Mouse (Mus musculus) adrenal gland, adult 18-20 months (tissue): ENCODE data around the gene Gucy2g. TPM values are rescaled to one million over a fixed set of nuclear protein-coding genes. Genes with fewer than 3 reads are reported as not detected.
"Not testable (repeated sequence)": the region's sequence is repeated elsewhere in the genome, so short reads cannot be mapped to it uniquely, and the experiment has no call there.

Experiments used
- DNase-seq, 2 experiments: peaks; one replicate each; pipeline ENCODE4 v3.0.0; 2021 to 2022; ENCODE audit warnings: low spot score in 2 of 2
- microRNA-seq, 2 experiments: library from miRNA; unstranded; fragments of <30 nt; microRNA quantifications; one replicate each; pipeline ENCODE4 v1.2.0; 2021; ENCODE audit warnings: borderline number of aligned reads in 2 of 2
- total RNA-seq, 2 experiments: library from RNA; stranded (reverse); gene quantifications; 1 replicate in 1 of 2; 2 replicates in 1 of 2; pipeline ENCODE4 v1.2.3; 2021

Gene Gucy2g
- total RNA-seq, 2 experiments from 2014 or later, result not detected

DNA sequence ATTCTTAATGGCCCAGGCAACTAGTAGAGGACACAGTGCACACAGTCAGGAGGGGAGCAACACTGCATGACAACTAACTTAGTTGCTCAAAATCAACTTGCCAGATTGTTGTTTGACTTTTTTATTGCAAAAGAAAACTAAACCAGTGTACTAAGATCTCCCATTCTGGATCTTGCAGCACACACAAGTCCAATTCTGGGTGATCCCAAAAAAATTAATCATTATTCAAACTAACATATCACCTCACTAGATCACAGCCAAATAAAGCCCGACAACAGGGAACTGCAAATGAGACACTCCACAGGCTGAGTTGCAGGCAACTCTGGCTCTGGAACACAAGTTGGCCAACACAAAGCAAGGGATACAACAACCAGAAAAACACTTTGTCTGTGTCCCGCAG is 74.3 kb downstream of the Gucy2g start:
- no peak for DNase-seq

DNA sequence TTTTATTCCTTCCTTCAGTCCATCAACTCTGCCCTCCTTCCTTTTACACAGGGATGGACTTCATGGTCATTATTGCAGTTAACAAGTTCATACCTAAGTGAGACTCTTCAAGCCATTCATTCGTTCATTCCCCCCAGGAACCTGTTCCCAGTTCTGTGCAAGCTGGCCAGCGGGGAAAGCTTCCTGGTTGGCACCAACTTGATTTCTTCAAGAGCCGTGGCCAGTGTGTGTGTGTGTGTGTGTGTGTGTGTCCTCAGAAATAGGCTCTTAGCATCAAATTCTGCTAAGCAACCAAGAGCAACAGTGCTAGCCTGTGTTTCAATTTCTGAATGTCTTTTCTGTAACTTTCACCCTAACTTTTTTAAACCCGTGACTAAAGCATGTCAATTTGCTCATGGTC is 75.1 kb downstream of the Gucy2g start:
- no peak for DNase-seq

DNA sequence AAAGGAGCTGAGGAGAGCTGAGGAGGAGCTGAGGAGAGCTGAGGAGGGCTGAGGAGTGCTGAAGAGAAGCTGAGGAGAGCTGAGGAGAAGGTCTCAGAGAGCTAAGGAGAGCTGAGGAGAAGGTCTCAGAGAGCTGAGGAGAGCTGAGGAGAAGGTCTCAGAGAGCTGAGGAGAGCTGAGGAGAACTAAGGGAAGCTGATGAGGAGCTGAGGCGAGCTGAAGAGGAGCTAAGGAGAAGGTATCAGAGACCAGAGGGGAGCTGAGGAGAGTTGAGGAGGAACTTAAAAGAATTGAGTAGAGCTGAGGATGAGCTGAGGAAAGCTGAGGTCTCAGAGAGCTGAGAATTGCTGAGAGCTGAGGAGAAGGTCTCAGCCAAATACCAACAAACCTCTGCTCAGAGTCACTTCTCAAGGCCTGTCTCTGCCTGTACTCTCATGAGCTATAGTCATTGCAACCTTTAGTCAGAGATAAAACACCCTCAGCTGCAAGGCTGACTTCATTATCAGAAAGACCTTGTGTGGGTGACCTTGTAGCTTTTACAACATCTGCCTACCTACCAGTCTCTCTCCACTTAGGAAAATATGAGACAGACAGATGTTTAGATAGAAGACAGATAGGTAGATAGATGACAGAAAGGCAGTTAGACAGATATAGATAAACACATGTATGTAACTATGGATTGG is 75.7 kb downstream of the Gucy2g start:
- no peak for DNase-seq

DNA sequence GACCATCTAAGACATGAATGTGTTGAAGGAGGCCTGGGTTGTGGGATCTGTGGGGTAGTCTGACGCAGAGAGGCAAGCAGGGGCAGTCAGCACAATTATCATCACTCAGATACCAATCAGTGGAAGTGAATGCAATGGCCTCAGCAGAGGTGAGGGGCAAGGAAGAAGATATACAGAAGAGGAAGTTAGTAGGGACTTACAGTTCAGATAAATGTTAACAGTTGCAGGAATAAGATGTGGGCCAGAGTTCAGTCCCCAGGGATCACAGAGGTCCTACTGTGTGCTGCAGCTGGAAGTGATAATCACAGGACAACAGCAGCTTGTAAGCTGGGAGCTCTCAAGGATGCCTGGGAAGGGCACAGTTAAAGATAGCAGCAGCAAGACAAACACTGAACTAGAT is 76.9 kb downstream of the Gucy2g start:
- no peak for DNase-seq

DNA sequence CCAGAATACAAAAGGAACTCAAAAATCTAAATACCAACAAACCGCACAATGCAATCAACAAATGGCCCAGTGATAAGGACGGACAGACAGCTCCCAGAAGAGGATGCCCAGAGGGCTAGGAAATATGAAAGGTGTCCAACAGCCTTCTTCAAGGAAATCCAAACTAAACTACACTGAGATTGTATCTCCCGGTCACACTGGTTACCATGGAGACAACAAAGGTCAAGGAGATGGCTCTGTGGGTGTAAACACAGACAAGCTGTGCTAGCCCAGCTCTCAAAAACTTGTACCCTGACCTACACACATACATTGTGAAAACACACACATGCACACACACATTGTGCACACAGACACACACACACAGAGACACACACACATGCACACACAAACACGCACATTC is 78.8 kb downstream of the Gucy2g start:
- DNase-seq, result no peak

DNA sequence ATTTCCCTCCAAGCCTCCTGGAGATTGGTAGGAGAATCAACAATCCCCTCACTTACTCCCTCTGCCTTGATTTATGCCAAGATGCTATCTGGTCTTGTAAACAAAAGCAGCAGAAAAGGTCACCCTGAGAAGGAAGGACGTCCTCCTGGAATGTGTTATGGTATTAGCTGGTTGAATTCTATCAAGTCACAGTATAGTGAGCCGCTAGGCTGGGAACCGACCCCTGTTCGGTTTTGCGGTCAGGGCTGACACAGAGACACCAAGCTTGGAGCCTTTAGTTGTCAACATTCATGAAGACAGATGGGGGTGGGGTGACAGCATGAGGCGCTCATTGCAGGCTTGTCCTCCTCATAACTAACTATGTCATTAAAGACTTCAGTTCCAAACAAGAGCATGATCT is 81.2 kb downstream of the Gucy2g start:
- no peak for DNase-seq

DNA sequence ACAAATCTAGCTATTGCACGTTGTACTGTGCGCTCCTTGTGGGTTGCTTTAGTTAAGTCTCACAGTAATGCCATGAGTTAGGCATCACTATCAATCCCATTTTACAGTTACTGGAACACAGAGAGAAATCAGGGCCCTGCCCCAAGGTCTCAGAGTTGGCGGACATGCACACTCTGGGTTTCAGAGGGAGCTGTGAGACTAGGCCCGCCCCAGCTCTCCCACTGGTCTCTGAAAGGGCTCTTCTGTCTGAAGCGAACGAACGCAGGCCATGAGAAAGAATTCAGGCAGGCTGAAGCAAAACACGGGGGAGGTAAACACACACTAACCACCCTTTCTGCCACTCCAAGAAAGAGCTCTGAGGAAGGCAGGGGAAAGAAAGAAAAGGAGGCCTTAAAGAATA is 82.4 kb downstream of the Gucy2g start:
- no peak for DNase-seq

DNA sequence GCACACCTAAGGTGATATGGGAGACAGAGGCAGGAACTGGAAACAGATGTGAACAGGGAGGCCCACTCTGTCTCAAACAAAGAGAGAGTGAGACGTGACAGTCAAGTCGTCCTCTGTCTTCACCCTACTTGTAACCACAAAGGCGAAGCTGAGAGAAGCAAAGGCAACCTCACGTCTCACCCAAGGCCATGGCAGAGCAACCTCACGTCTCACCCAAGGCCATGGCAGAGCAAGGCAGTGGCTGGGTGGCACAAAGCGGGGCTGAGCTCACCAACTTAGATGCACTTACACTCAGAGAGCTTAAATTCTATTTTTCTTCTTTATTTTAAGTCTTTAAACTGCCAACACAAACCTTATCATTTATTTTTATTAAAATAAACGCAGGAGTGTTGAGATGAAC is 84.0 kb downstream of the Gucy2g start:
- no peak for DNase-seq

DNA sequence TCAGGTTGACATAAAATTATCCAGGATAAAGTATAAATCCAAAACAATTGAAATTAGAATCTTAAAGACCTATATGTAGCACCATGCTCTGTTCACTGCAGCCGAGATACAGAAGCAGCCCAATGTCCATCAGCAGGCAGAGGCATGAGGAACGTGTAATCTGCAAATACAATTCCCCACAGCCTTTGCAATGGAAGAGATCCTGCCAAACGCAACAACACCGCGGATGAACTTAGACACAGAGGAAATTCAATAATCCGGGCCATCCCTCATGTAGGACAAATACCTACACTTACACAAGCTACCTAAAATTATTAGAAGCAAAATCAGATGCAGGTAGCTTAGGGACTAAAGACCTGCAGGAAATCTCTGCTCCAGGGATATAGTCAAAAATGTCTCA is 88.1 kb downstream of the Gucy2g start:
- DNase-seq, result no peak

DNA sequence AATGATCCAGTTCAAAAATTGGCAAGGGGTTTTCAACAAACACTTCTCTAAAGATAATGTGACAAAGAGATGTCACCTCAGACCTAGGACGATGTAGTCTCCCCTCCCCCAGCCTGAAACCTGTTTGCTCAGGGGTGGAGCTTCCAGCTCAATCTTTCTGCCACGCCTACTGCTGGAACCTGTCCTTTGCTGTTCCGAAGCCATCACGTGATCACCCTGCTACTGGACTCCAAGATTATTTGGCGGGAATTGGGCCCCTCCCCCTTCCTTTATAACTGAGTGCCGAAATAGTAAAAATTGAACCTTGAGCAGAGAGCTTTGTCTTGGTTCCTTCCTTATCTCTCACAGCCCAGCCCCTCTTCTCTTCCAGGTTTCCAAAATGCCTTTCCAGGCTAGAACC is 88.8 kb downstream of the Gucy2g start:
- not testable (repeated sequence) for DNase-seq

DNA sequence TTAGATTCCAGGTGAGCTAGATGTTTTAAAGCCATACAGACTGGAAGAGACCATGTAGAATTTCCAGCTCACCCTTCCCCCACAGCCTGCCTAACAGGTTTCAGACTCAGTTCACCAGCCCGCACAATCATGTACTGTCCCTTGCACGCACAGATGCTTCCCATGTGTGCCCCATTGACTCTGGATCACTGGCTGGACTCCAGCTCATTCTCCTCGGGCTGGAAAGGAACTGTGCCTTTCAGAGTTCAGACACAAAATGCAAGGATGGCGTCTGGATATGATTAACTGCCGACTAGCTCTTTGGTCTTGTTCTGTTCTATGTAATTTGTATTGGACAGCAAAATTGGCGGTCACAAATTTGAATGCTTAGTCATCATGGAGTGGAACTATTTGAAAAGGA is 91.4 kb downstream of the Gucy2g start:
- no peak for DNase-seq

DNA sequence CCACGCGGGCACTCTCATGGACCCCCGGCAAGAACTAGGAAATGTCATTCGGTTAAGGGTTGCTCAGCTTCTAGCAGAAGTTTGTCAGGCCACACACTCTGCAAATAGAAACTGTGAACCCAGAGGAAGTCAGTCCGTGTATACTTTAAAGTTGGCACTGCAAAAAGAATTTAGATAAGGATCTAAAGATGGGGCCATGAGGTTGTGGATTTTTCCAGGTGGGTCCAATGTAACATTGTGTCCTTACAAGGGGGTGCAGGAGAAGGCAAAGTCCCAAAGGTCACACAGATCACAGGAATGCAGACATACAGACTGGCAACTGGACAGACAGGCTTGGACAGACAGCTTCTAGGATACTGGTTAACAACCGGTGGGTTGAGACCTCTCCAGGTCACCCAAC is 92.9 kb downstream of the Gucy2g start:
- no peak for DNase-seq

Small RNAs within 50 kb of the gene (microRNA-seq; reads per million reads assigned to microRNA genes)
- 1.8 to 7.6 reads per million in 2 experiments for gene Mir6715

Other genes starting within 250 kb of the Gucy2g start
- 100 to 1,000 TPM in 1 of 2 experiments, 10 to 100 TPM in 1; 87.8 to 419 TPM for gene Gpam, start 114.0 kb downstream of the Gucy2g start, total RNA-seq
- gene Tectb, start 60.5 kb downstream of the Gucy2g start, total RNA-seq, result 1 to 10 TPM in 1 of 2 experiments, under 1 TPM in 1; 0.22 to 1.1 TPM
- 100 to 1,000 TPM; 265 to 297 TPM for gene Acsl5, start 10.7 kb upstream of the Gucy2g start, total RNA-seq
- 10 to 100 TPM; 36.4 to 37.1 TPM for gene Zdhhc6, start 74.8 kb upstream of the Gucy2g start, total RNA-seq
- gene Vti1a, start 75.1 kb upstream of the Gucy2g start, total RNA-seq, result 10 to 100 TPM; 30.2 to 33.6 TPM